Mouse (Mus musculus) mature B cell (primary cell): Measurements from ENCODE around the gene Lsamp.
"Not testable (repeated sequence)": the region's sequence is repeated elsewhere in the genome, so short reads cannot be mapped to it uniquely, and the experiment has no call there.

Experiments used
- in situ Hi-C: fragments of 300-500 bp; cut with MboI; formaldehyde crosslinking; loops from 2 replicates; pipeline ENCODE4 v1.14.3; 2019

The Lsamp gene

GRCm38 (mm10) chr16:40491606-40492005 is 507.4 kb downstream of the Lsamp start:
- in situ Hi-C loops: no loop called here

- in situ Hi-C loops: no loop called here
Observed at GRCm38 (mm10) chr16:40504262-40504960, 520.2 kb downstream of the Lsamp start.

GRCm38 (mm10) chr16:40509146-40510030 is 525.2 kb downstream of the Lsamp start:
- in situ Hi-C loops: no loop called here

- in situ Hi-C loops: no loop called here
Observed at GRCm38 (mm10) chr16:40536754-40537153, 552.6 kb downstream of the Lsamp start.

- in situ Hi-C loops: no loop called here
Observed at GRCm38 (mm10) chr16:40549663-40550062, 565.5 kb downstream of the Lsamp start.

- in situ Hi-C loops: no loop called here
Observed at GRCm38 (mm10) chr16:40555608-40556007, 571.4 kb downstream of the Lsamp start.

- in situ Hi-C loops: no loop called here
Observed at GRCm38 (mm10) chr16:40557680-40558249, 573.6 kb downstream of the Lsamp start.

GRCm38 (mm10) chr16:40567431-40567941 is 583.3 kb downstream of the Lsamp start:
- in situ Hi-C loops: no loop called here

- in situ Hi-C loops: no loop called here
Observed at GRCm38 (mm10) chr16:40572085-40572745, 588.1 kb downstream of the Lsamp start.

- in situ Hi-C loops: no loop called here
Observed at GRCm38 (mm10) chr16:40582076-40582475, 597.9 kb downstream of the Lsamp start.

GRCm38 (mm10) chr16:40593161-40593560 is 609.0 kb downstream of the Lsamp start:
- in situ Hi-C loops: no loop called here

- in situ Hi-C loops: no loop called here
Observed at GRCm38 (mm10) chr16:40601431-40602387, 617.5 kb downstream of the Lsamp start.

- in situ Hi-C loops: no loop called here
Observed at GRCm38 (mm10) chr16:40607509-40607908, 623.3 kb downstream of the Lsamp start.

GRCm38 (mm10) chr16:40616697-40617096 is 632.5 kb downstream of the Lsamp start:
- in situ Hi-C loops: not testable (repeated sequence)

GRCm38 (mm10) chr16:40621086-40621485 is 636.9 kb downstream of the Lsamp start:
- in situ Hi-C loops: not testable (repeated sequence)

GRCm38 (mm10) chr16:40627159-40627558 is 643.0 kb downstream of the Lsamp start:
- in situ Hi-C loops: no loop called here

- in situ Hi-C loops: no loop called here
Observed at GRCm38 (mm10) chr16:40639621-40640371, 655.6 kb downstream of the Lsamp start.

- in situ Hi-C loops: no loop called here
Observed at GRCm38 (mm10) chr16:40652800-40653199, 668.6 kb downstream of the Lsamp start.

- in situ Hi-C loops: no loop called here
Observed at GRCm38 (mm10) chr16:40653508-40653907, 669.3 kb downstream of the Lsamp start.

- in situ Hi-C loops: no loop called here
Observed at GRCm38 (mm10) chr16:40656347-40656746, 672.2 kb downstream of the Lsamp start.
